Mouse (Mus musculus) urinary bladder, postnatal 4 days (tissue): Measurements from ENCODE around the gene Rps6ka5.

Experiments
- DNase-seq, 2 experiments: peaks; one replicate each; pipeline ENCODE4 v3.0.0; 2021 to 2022; ENCODE audit warnings: low spot score in 2 of 2

The Rps6ka5 gene

GRCm38 (mm10) chr12:100604540-100604939 is 122.2 kb downstream of the Rps6ka5 start:
- no peak for DNase-seq

DNA sequence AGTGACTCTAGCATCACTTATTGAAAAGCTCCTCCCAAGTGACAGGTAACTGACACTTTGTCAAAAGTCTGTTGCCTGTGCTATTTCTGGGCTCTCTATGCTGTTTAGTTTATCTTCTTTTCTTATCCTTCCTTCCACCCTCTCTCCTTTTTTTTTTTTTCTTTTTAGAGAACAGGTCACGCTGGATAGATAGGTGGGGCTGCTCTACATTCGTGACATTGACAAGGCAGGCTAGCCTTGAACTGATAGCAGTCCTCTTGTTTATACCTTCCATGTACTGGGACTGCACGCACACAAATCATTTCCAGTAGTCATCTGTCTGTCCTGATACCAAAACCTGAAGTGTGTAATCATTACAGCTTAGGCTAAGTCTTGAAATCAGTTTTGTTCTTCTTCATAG is 132.1 kb downstream of the Rps6ka5 start:
- no peak for DNase-seq

DNA sequence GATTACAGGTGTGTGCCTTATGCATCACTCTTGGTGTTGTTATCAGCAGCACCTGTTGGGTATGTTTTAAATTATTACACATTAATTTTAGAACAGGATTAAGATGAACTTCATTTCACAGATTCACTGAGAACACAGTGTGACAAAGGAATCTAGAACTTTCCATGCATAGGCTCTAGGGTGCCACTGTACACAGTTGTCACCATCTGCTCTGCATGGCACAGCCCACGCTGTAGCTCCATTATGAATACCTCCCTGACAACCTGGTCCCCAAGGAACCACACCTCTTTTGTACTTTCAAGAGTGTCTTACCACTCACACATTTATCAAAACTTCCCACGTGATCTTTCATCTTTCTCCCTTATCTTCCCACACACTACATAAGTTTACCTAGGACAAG is 140.2 kb downstream of the Rps6ka5 start:
- no peak for DNase-seq

DNA sequence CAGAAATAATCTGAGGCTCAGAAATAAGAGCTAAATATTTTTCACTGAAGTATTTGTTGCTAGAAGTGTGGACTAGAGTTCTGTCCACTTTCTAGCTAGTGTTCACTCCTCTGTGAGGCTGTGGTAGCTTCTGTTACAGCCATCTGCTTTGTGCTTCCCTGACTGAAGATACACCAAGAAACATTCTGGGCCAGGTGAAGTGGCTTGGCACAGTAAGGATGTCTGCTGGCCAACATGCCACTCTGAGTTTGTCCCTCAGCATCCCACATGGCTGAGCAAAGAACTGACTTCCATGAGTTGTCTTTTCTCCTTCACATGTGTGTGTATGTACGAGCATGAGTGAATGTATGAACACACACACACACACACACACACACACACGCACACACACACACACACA is 147.6 kb downstream of the Rps6ka5 start:
- DNase-seq = no peak

- no peak for DNase-seq
These were observed 148.5 kb downstream of the Rps6ka5 start for GRCm38 (mm10) chr12:100578291-100578690.

DNA sequence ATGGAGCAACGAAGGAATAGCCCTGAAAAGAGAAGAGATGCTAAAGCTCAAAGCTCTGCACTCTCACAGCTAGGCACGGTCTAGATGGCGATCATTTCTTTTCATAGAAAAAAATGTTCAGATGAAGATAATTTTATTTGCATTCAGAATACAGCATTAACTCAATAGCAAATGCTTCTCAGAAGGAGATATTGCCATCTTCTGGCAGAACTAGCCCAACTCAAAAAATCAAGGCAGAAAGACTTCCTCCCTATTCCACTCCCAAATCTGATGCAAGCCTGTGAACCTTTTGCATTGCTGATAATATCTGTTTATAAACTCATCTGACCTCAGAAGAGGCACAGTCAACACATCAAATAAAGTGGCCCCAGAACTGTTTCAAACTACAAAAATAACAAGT is 151.0 kb downstream of the Rps6ka5 start:
- no peak for DNase-seq

DNA sequence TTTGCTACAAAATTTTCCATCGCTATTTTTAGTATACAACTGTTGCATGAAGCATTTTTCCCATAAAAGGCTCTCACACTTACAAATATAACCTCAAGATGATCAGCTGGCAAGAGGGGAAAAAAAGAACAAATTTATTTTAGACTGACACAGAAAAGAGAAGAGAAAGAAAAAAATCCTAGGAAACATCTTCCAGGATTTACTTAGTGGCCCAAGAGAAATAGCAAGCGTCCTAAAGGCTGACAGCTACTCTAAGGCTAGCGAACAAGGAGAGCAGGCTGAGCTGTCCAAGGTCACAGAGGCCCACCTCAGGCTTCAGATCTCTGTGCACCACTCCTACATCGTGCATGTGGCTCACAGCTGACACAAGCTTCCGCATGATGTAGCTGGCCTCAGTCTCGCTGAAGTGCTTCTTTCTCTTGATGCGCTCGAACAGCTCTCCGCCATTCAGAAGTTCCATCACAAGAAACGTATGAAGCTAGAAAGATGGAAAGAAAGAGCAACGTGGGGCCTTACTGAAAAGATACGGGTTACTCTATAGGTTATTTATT is 156.2 kb downstream of the Rps6ka5 start:
- no peak for DNase-seq

DNA sequence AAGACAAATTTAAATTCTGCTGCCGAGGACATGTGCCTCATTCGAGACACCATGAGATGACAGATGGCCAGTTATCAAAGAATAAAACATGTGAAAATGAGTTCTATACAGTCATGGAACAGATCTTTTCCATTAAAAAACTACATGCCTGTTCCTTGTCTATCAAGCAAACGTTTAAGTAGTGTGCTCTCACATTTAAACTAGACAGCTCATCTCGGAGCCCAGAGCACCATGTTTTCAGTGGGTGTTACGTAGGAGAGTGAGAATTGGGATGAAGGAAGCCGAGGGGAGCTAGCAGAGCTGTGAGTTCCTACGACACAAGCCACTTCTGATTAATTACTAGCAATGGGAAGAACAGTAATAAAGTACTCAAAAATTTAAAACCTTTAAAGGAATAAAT is 158.0 kb downstream of the Rps6ka5 start:
- DNase-seq = no peak

GRCm38 (mm10) chr12:100568105-100568504 is 158.7 kb downstream of the Rps6ka5 start:
- no peak for DNase-seq

DNA sequence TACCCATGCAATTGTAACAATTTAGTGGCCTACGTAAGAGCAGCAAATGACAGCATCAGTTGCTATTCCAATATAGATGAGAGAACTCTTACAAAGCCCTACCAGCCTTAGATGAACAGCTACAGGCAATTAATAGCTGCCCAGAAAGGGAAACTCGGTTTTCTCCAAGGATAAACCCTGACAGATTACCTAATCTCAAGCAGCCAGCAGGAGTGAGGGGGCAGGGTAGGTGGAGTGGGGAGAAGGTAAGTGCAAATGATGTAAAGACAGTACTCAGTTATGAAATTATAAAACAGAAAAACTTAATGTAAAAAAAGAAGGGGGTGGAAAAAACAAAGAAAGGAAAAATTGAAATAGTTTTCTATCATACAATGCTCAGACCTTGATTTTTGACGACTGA is 159.2 kb downstream of the Rps6ka5 start:
- DNase-seq = no peak

- DNase-seq = no peak
These were observed 173.1 kb downstream of the Rps6ka5 start for GRCm38 (mm10) chr12:100553675-100554074.

- no peak for DNase-seq
These were observed 174.8 kb downstream of the Rps6ka5 start for GRCm38 (mm10) chr12:100551972-100552371.

DNA sequence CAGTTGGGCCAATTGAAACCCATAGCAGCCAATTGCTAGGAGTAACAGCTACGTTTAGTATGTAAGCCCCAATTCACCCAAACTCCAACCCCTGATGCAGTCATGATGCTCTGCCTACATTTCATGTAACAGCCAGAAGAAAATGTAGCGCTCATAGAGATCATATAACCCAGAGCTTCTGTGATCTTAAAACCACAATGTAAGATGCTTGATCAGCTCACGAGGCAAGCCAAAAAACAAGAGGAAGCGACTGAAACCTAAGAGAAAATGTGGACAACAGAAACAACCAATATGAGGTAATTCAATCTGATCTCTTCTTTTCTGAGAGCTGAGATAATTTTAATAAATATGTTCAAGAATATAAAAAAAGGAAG is 182.6 kb downstream of the Rps6ka5 start:
- no peak for DNase-seq

GRCm38 (mm10) chr12:100543437-100544193 is 183.2 kb downstream of the Rps6ka5 start:
- DNase-seq = no peak

DNA sequence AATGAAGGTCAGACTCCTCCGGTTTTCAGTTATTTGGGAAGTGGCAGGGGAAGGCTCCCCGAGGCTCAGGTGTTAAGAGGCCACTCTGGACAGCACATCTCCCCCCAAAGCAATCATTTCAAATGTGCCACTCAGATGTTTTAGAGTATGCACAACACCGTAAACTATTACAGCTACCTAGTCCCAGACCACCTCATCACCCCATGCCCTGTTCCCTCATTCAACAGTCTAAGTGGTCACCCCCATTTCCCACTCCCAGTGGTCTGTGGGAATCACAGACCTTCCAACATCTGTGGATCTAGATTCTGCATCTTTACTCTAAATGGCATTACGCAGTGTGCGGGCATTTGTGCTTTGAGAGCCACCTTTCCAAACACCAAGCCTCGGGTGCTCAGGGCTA is 184.3 kb downstream of the Rps6ka5 start:
- DNase-seq = no peak

GRCm38 (mm10) chr12:100542076-100542475 is 184.7 kb downstream of the Rps6ka5 start:
- no peak for DNase-seq

GRCm38 (mm10) chr12:100539158-100539714 is 187.5 kb downstream of the Rps6ka5 start:
- no peak for DNase-seq

GRCm38 (mm10) chr12:100538445-100539157 is 188.2 kb downstream of the Rps6ka5 start:
- no peak for DNase-seq

- DNase-seq = no peak
These were observed 189.7 kb downstream of the Rps6ka5 start for GRCm38 (mm10) chr12:100537091-100537490.

GRCm38 (mm10) chr12:100535028-100535427 is 191.8 kb downstream of the Rps6ka5 start:
- DNase-seq = no peak

- DNase-seq = no peak
These were observed 192.8 kb downstream of the Rps6ka5 start for GRCm38 (mm10) chr12:100534028-100534427.

DNA sequence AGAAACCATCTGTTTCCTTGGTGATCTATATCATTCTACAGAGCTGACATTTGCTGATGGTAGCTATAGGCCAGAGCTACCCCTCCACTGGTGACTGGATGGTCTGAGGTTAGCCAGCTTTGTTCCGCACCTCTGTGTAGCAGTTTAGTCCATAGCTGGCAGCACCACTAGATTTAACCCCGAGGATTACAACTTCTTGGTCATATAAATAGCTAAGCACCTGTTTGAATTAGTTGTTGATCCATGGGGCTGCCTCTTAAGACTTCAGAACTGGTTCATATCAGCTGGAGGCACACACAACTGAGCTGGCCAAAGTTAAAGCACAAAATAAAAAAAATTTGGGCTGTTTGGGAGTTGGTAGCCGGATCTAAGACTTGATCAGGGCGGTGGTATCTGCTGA is 193.6 kb downstream of the Rps6ka5 start:
- DNase-seq = no peak

DNA sequence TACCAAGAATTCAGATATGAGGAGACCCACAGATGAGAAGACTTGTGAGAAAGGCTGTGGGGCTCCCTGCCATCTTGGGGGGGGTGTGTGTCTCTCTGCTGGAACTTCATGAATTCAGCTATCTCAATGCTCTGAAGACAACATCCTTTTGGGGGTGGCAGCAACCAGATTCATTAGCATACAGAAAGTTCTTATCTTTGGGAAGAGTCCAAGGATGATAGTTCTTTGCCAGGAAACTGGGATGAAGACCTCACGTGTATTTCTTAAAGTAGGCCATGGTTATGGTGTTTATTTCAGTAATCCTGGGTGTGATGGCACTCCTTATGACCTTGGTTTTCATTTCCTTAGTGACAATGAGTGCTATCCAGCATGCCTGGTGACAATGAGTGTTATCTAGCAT is 195.0 kb downstream of the Rps6ka5 start:
- DNase-seq = no peak
